Mouse (Mus musculus): Measurements from ENCODE around the gene Retreg3.

GRCm38 (mm10) chr11:101094930-101095313 lies 24.8 kb downstream of the Retreg3 start:
- TF ChIP-seq POLR2A (IDR thresholded peaks at IDR 0.05; ENCODE audit: low read depth, low read length) (no peak), CTCF (IDR thresholded peaks at IDR 0.05; ENCODE audit: extremely low read depth, insufficient read length, insufficient replicate concordance, low read depth, low read length) (no peak)
